Mouse (Mus musculus): ENCODE data around the gene Sh3pxd2b.

GRCm38 (mm10) chr11:32445637-32446226 lies 98.1 kb downstream of the Sh3pxd2b start:
- TF ChIP-seq CTCF (IDR thresholded peaks at IDR 0.05; ENCODE audit: control insufficient read depth, insufficient read depth, insufficient read length) (no peak), MAX (IDR thresholded peaks at IDR 0.05) (no peak), USF1 (IDR thresholded peaks at IDR 0.05; ENCODE audit: low read depth) (no peak)

All from C2C12 (cell line).